Mouse (Mus musculus) neural tube, embryonic 15.5 days (tissue): ENCODE measurements around the gene Rtn4rl1. TPM values are rescaled to one million over a fixed set of nuclear protein-coding genes. Genes with fewer than 3 reads are reported as not detected.

Source experiments
- ATAC-seq: fragments of 200-750 bp; cut with Nextera tagmentation; 2 replicates; pipeline ENCODE4 v1.8.0; 2017; ENCODE audit warnings: mild to moderate bottlenecking, moderate TSS enrichment, moderate library complexity; ENCODE audit not compliant: low FRiP score
- H3K27ac ChIP-seq: fragments of 300-500 bp; sonication (generic); replicated peaks from 2 replicates; pipeline ENCODE4 v1.5.1; 2015; ENCODE audit warnings: mild to moderate bottlenecking, inconsistent platforms
- H3K27me3 ChIP-seq: fragments of 300-500 bp; sonication (generic); replicated peaks from 2 replicates; pipeline ENCODE4 v1.6.1; 2015; ENCODE audit warnings: inconsistent platforms
- H3K36me3 ChIP-seq: fragments of 300-500 bp; sonication (generic); 2 replicates; pipeline ENCODE4 v1.6.1; 2015; ENCODE audit warnings: inconsistent platforms
- H3K4me1 ChIP-seq: fragments of 300-500 bp; sonication (generic); 2 replicates; pipeline ENCODE4 v1.6.1; 2015; ENCODE audit warnings: inconsistent platforms
- H3K4me2 ChIP-seq: fragments of 300-500 bp; sonication (generic); 2 replicates; pipeline ENCODE4 v1.6.1; 2015; ENCODE audit warnings: inconsistent platforms, mild to moderate bottlenecking, moderate library complexity
- H3K4me3 ChIP-seq: fragments of 300-500 bp; sonication (generic); replicated peaks from 2 replicates; pipeline ENCODE4 v1.5.1; 2015; ENCODE audit warnings: mild to moderate bottlenecking, inconsistent platforms
- H3K9ac ChIP-seq: fragments of 300-500 bp; sonication (generic); replicated peaks from 2 replicates; pipeline ENCODE4 v1.6.1; 2015; ENCODE audit warnings: mild to moderate bottlenecking, inconsistent platforms
- H3K9me3 ChIP-seq: fragments of 300-500 bp; sonication (generic); replicated peaks from 2 replicates; pipeline ENCODE4 v1.6.1; 2016; ENCODE audit warnings: inconsistent platforms
- WGBS: fragments of 180-500 bp; shearing (Covaris S2); methylation state at CpG from one replicate; pipeline ENCODE4 v1.1.7; 2015; ENCODE audit warnings: mixed read lengths; 5-methylcytosine and 5-hydroxymethylcytosine counted together
- polyA plus RNA-seq: library from polyadenylated mRNA; unstranded; fragments of >200 nt; fragmentation: Nextera tagmentation; extraction: Ambion mirVana; gene quantifications from 2 replicates; pipeline ENCODE4 v1.2.1, GENCODE M21; 2015

The Rtn4rl1 gene
- 12.6 and 13.7 TPM in 2 replicates for polyA plus RNA-seq

GRCm38 (mm10) chr11:75193256-75194071, at the start of gene Rtn4rl1:
Rtn4rl1 (plus strand) TSS chr11:75193783.
- H3K9ac ChIP-seq = peak within 1 kb of the TSS; percentile 63
- no peaks in the 10 kb centered on the region for H3K9me3 ChIP-seq
- H3K4me2 ChIP-seq = peak within 1 kb of the TSS; percentile 82
- H3K4me3 ChIP-seq = peak within 1 kb of the TSS; percentile 58
- H3K27me3 ChIP-seq = peaks cover 42% of the 10 kb centered on the region
- no peaks in the 10 kb centered on the region for H3K36me3 ChIP-seq
- WGBS = under 1% methylated on average over 80 of the region's 84 CpGs
- ATAC-seq = peak; percentile 12; the same call in 1 of the 2 replicates
- peak within 1 kb of the TSS; percentile 58 for H3K27ac ChIP-seq
- H3K4me1 ChIP-seq = peaks cover 75% of the 10 kb centered on the region

GRCm38 (mm10) chr11:75145841-75146240, 47.7 kb upstream of the Rtn4rl1 start:
- Histone ChIP-seq H3K4me1 (peaks cover 22% of the 10 kb centered on the region), H3K36me3 (peaks cover 28% of the 10 kb centered on the region), H3K4me3 (no peak overlapping the region), H3K9me3 (no peaks in the 10 kb centered on the region), H3K27ac (no peak overlapping the region), H3K9ac (no peak overlapping the region), H3K27me3 (no peaks in the 10 kb centered on the region), H3K4me2 (no peak overlapping the region)
- no peak for ATAC-seq
- 80% methylated on average over 2 of the region's 2 CpGs for WGBS

DNA sequence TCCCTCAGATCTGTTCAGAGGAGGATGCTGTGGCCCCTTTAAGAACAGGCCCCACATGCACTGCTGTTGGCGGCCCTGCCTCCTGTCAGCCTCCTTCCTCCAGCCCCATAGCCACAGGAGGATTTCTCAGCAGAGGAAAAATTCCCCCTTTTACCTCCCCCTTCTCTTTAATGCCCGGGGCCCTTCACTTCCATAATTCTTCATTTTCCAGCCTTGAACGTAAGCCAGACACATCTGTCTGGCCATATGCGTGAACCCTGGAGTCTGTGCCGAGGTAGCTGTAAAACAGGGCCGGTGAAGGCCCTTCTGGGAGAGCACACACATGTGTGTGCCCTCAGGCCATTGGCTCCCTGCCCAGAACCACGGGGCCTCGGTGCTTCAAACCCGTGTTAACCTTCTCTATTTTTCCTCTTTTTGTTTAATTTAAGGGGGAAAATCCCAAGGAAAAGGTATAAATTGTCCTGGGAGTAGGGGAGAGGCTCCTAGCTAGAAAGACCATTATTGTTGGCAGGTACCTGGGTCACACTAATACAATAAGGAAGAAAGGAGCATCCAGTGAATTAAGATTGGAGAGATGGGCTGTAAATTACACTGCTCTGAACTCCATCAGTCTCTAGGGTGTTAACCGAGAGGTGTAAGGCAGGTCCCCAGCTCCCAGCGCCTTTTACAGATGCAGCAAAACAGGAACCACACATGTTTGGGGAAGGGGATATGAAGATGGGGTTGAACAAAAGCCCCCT, 46.3 kb upstream of the Rtn4rl1 start:
- no peak overlapping the region for H3K4me3 ChIP-seq
- no peaks in the 10 kb centered on the region for H3K27me3 ChIP-seq
- no peak overlapping the region for H3K9ac ChIP-seq
- no peak overlapping the region for H3K4me2 ChIP-seq
- no peaks in the 10 kb centered on the region for H3K9me3 ChIP-seq
- peak; percentile 82 for ATAC-seq
- 10% methylated on average over 11 of the region's 11 CpGs for WGBS
- peaks cover 18% of the 10 kb centered on the region for H3K4me1 ChIP-seq
- H3K27ac ChIP-seq = peak overlapping the region; percentile 74
- peaks cover 28% of the 10 kb centered on the region for H3K36me3 ChIP-seq

- Histone ChIP-seq H3K27me3 (no peaks in the 10 kb centered on the region), H3K27ac (peak overlapping the region; percentile 74), H3K36me3 (peaks cover 27% of the 10 kb centered on the region), H3K9ac (no peak overlapping the region), H3K4me1 (peaks cover 18% of the 10 kb centered on the region), H3K4me3 (no peak overlapping the region), H3K9me3 (no peaks in the 10 kb centered on the region), H3K4me2 (no peak overlapping the region)
- peak; percentile 42; the same call in 1 of the 2 replicates for ATAC-seq
- 27% methylated on average over 3 of the region's 3 CpGs for WGBS
Measured at GRCm38 (mm10) chr11:75147846-75148168, 45.8 kb upstream of the Rtn4rl1 start.

DNA sequence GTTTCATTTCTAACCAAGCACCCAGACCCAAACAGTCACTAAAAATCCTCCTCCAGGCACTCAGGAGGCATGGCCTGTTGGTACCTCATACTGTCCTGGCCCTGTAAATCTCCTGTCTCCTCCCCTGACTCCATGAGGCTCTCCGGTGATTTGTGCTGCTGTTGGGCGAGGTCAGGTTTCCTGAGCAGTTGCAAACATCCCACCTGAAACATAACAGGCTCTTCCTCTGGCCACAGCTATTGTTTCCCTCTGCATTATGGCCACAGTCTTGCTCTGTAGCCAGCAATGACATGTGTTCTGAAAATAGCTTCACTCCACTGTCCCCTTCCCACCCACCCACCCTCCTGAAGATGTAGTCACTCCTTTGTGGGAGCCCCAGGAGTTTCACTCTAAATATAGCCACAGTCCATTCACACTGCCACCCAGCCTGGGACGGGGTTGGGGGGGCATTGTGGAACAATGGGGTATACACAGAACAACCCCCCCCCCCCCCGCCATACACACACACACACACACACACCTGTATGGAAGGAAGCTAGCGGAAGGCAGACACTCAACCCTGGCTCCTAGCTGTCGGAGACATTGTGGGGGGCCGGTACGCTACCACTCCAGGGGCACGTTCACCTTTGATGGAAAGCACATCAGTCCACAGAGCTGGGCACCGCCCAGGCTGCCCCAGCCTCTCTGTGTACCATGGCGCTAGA, 45.1 kb upstream of the Rtn4rl1 start:
- Histone ChIP-seq H3K4me1 (peaks cover 18% of the 10 kb centered on the region), H3K4me2 (no peak overlapping the region), H3K9me3 (no peaks in the 10 kb centered on the region), H3K9ac (no peak overlapping the region), H3K27ac (peak overlapping the region; percentile 74), H3K27me3 (no peaks in the 10 kb centered on the region), H3K36me3 (peaks cover 21% of the 10 kb centered on the region), H3K4me3 (no peak overlapping the region)
- 90% methylated on average over 10 of the region's 11 CpGs for WGBS
- ATAC-seq = no peak

GRCm38 (mm10) chr11:75150346-75150745, 43.2 kb upstream of the Rtn4rl1 start:
- WGBS = 60% methylated on average over 1 of the region's 1 CpGs
- Histone ChIP-seq H3K4me1 (peaks cover 18% of the 10 kb centered on the region), H3K9ac (no peak overlapping the region), H3K27me3 (no peaks in the 10 kb centered on the region), H3K4me2 (no peak overlapping the region), H3K36me3 (peaks cover 9% of the 10 kb centered on the region; the same call in 1 of the 2 replicates), H3K9me3 (no peaks in the 10 kb centered on the region), H3K27ac (no peak overlapping the region), H3K4me3 (no peak overlapping the region)
- no peak for ATAC-seq

GRCm38 (mm10) chr11:75152603-75153557, 40.7 kb upstream of the Rtn4rl1 start:
- Histone ChIP-seq H3K4me2 (no peak overlapping the region), H3K27me3 (no peaks in the 10 kb centered on the region), H3K4me1 (peaks cover 10% of the 10 kb centered on the region), H3K9ac (no peak overlapping the region), H3K9me3 (no peaks in the 10 kb centered on the region), H3K4me3 (no peak overlapping the region), H3K27ac (peak overlapping the region; percentile 45), H3K36me3 (peaks cover 14% of the 10 kb centered on the region; the same call in 1 of the 2 replicates)
- ATAC-seq = no peak
- WGBS = 76% methylated on average over 18 of the region's 18 CpGs

DNA sequence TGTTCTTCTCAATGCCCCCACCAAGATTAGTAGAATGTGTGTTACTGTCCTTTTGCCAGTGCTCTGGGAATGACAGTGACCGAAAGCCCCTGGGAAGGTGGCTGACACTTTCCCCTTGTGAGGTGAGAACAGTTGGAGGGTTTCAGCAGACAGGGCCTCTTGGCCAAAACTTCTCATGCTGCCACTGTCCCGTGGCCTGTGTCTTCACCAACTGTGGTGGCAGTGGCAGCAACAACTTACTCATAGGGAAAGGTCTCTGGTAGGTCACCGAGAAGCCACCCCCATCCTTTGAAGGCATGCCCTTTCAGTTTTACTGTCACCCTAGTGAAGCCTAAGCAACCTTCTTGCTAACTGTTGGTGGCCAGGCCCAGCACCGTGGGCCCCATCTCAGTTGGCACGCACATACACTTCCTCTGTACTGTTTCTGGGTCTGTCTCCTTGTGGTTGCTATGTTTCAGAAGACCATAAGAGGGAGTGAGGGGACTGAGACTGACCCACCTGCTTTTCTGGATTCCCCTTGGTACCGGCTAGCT, 39.5 kb upstream of the Rtn4rl1 start:
- WGBS = 77% methylated on average over 6 of the region's 6 CpGs
- H3K36me3 ChIP-seq = peaks cover 19% of the 10 kb centered on the region; the same call in 1 of the 2 replicates
- no peaks in the 10 kb centered on the region for H3K27me3 ChIP-seq
- H3K9me3 ChIP-seq = no peaks in the 10 kb centered on the region
- H3K9ac ChIP-seq = no peak overlapping the region
- H3K27ac ChIP-seq = peak overlapping the region; percentile 23; the same call in 1 of the 2 replicates
- no peak overlapping the region for H3K4me3 ChIP-seq
- no peak overlapping the region for H3K4me2 ChIP-seq
- no peak for ATAC-seq
- 0 out of 2 replicates have a peak, but pooled peaks cover 5% of the 10 kb centered on the region for H3K4me1 ChIP-seq

- H3K4me3 ChIP-seq = no peak overlapping the region
- H3K4me1 ChIP-seq = 0 out of 2 replicates have a peak, but pooled peaks cover 5% of the 10 kb centered on the region
- H3K36me3 ChIP-seq = peaks cover 15% of the 10 kb centered on the region
- no peak overlapping the region for H3K4me2 ChIP-seq
- no peaks in the 10 kb centered on the region for H3K9me3 ChIP-seq
- H3K27me3 ChIP-seq = no peaks in the 10 kb centered on the region
- ATAC-seq = no peak
- no peak overlapping the region for H3K9ac ChIP-seq
- H3K27ac ChIP-seq = peak overlapping the region; percentile 23; the same call in 1 of the 2 replicates
- 67% methylated on average over 6 of the region's 6 CpGs for WGBS
Measured at GRCm38 (mm10) chr11:75155985-75156384, 37.6 kb upstream of the Rtn4rl1 start.

DNA sequence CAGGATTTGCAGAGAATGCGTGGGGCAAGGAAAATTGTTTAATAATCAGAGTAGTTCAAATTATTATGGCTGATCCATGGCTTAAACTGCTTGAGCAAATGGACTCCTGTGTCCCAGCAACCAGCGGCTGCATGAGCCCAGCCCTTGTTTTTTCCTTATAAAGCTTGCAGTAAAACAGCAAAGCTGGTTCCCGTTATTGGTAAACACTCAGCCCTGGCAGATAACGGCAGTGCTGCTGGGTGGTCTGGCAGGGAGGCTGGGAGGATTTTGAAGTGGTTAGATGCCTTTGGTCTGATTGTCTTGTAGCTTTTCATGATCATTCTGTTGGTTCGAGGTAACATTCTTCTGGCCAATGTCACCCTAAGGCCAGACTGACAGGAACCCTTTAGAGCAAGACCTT, 37.2 kb upstream of the Rtn4rl1 start:
- peak overlapping the region; percentile 23; the same call in 1 of the 2 replicates for H3K27ac ChIP-seq
- 71% methylated on average over 5 of the region's 5 CpGs for WGBS

More for the DNA sequence above, 37.2 kb upstream of the Rtn4rl1 start:
- Histone ChIP-seq H3K9ac (no peak overlapping the region), H3K4me2 (no peak overlapping the region), H3K4me1 (0 out of 2 replicates have a peak, but pooled peaks cover 5% of the 10 kb centered on the region), H3K27me3 (no peaks in the 10 kb centered on the region), H3K4me3 (no peak overlapping the region), H3K36me3 (peaks cover 15% of the 10 kb centered on the region), H3K9me3 (no peaks in the 10 kb centered on the region)
- ATAC-seq = no peak
